Mouse (Mus musculus) forebrain, embryonic 11.5 days (tissue): ENCODE results near the gene Tex14. TPM values are rescaled to one million over a fixed set of nuclear protein-coding genes. Genes with fewer than 3 reads are reported as not detected.

ENCODE experiments used
- ATAC-seq: fragments of 200-750 bp; cut with Nextera tagmentation; replicated peaks from 2 replicates; pipeline ENCODE4 v1.8.0; 2017; ENCODE audit warnings: moderate TSS enrichment; ENCODE audit not compliant: low FRiP score
- DNase-seq: peaks from one replicate; pipeline ENCODE4 v3.0.0-alpha.2; 2017; ENCODE audit warnings: low spot score
- H3K27ac ChIP-seq: fragments of 300-500 bp; sonication (generic); 2 replicates; pipeline ENCODE4 v1.5.1; 2014; ENCODE audit warnings: low read depth, low read length
- H3K27me3 ChIP-seq: fragments of 300-500 bp; sonication (generic); 2 replicates; pipeline ENCODE4 v1.6.1; 2014; ENCODE audit warnings: mild to moderate bottlenecking, low read length, mixed read lengths; ENCODE audit not compliant: control insufficient read depth, insufficient read depth
- H3K36me3 ChIP-seq: fragments of 300-500 bp; sonication (generic); 2 replicates; pipeline ENCODE4 v1.6.1; 2014; ENCODE audit warnings: mild to moderate bottlenecking, low read length, moderate library complexity, mixed read lengths; ENCODE audit not compliant: control insufficient read depth, insufficient read depth
- H3K4me1 ChIP-seq: fragments of 300-500 bp; sonication (generic); replicated peaks from 2 replicates; pipeline ENCODE4 v1.6.1; 2014; ENCODE audit warnings: low read length, mixed read lengths; ENCODE audit not compliant: control insufficient read depth, insufficient read depth
- H3K4me2 ChIP-seq: fragments of 300-500 bp; sonication (generic); 2 replicates; pipeline ENCODE4 v1.6.1; 2014; ENCODE audit warnings: low read depth, mild to moderate bottlenecking, low read length, moderate library complexity, mixed read lengths; ENCODE audit not compliant: severe bottlenecking
- H3K4me3 ChIP-seq: fragments of 300-500 bp; sonication (generic); 2 replicates; pipeline ENCODE4 v1.5.1; 2014; ENCODE audit warnings: low read depth, low read length
- H3K9ac ChIP-seq: fragments of 300-500 bp; sonication (generic); 2 replicates; pipeline ENCODE4 v1.6.1; 2014; ENCODE audit warnings: low read length
- H3K9me3 ChIP-seq: fragments of 300-500 bp; sonication (generic); 2 replicates; pipeline ENCODE4 v1.6.1; 2016; ENCODE audit warnings: low read length, mixed read lengths; ENCODE audit not compliant: control insufficient read depth
- WGBS: fragments of 180-500 bp; shearing (Covaris S2); extraction: QIAGEN DNeasy Blood & Tissue Kit; methylation state at CpG from one replicate; pipeline ENCODE4 v1.1.7; 2014; 5-methylcytosine and 5-hydroxymethylcytosine counted together
- polyA plus RNA-seq: library from polyadenylated mRNA; unstranded; fragments of >200 nt; fragmentation: Nextera tagmentation; extraction: Ambion mirVana; gene quantifications from 2 replicates; pipeline ENCODE4 v1.2.1, GENCODE M21; 2014

Tex14 gene
- 0.33 and 0.61 TPM in 2 replicates for polyA plus RNA-seq

GRCm38 (mm10) chr11:87404876-87405275, at the start of gene Tex14, which contains the start of gene Rad51c:
TSS of gene Tex14 (plus strand) at chr11:87405065.
TSS of gene Rad51c (minus strand) at chr11:87404954.
- peak; percentile 55 for ATAC-seq

DNA sequence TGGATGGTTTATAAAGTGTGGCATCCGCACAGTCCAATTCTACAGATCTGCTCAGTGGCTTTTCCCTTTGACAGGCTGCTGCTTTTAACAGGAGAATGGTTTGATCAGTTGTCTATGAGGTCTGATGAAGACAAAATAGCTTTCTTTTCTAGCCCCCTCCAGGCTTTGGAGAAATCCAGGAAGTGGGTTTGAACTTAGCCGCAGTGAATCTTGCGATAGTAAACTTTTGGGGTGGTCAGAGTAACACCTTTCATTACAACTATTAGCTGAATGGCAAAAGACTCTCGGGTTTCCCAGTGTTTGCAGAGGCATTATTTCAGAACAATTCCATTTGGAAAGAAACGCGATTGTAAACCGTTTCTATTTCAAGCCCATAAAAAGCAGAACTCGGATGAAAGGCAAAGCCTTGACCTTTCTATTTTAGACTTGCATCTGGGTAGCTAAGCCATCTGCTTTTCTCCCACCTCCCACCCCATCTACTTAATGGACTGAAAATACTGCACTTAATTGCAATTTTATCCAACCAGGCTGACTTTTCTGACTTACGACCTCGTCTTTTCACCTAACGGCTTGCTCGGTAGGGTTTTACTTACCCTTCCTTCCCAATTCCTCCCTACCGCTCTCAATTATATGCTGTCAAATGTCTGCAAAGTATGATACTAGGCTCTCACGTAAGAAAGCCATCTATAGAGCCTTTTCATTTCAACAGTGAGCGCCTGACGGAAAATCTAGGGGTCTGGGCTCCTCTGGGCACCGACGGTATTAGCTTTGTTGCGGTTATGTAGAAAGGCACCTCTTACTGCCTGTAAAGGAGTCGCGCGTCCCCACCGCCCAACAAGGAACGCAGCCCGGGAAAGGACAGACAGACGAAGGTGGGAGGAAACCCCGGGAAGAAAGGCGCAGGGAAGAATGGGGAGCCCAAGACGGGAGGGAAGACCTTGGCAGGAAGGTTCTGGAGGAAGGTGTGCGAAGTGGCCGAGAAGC, 47.3 kb upstream of the Tex14 start:
- WGBS: 7% methylated on average over 29 of the region's 31 CpGs
- DNase-seq (no peak), ATAC-seq (no peak)
- Histone ChIP-seq H3K4me2 (peak overlapping the region; percentile 45), H3K4me3 (peak overlapping the region; percentile 87), H3K9me3 (no peaks in the 10 kb centered on the region), H3K36me3 (no peaks in the 10 kb centered on the region; the same call in 1 of the 2 replicates), H3K27me3 (no peaks in the 10 kb centered on the region), H3K27ac (no peak overlapping the region), H3K4me1 (peaks cover 2% of the 10 kb centered on the region; the same call in 1 of the 2 replicates), H3K9ac (peak overlapping the region; percentile 87)

More at GRCm38 (mm10) chr11:87404876-87405275, at the start of gene Tex14, which contains the start of gene Rad51c:
- peaks cover 5% of the 10 kb centered on the region; the same call in 1 of the 2 replicates for H3K4me1 ChIP-seq
- peak within 1 kb of the TSS; percentile 85 for H3K27ac ChIP-seq
- peak within 1 kb of the TSS; percentile 76 for H3K9ac ChIP-seq
- no peaks in the 10 kb centered on the region for H3K36me3 ChIP-seq
- H3K4me3 ChIP-seq: peak within 1 kb of the TSS; percentile 50
- H3K9me3 ChIP-seq: no peaks in the 10 kb centered on the region
- WGBS: 78% methylated on average over 27 of the region's 27 CpGs
- DNase-seq: peak; percentile 67
- peak within 1 kb of the TSS; percentile 61 for H3K4me2 ChIP-seq
- no peaks in the 10 kb centered on the region for H3K27me3 ChIP-seq

DNA sequence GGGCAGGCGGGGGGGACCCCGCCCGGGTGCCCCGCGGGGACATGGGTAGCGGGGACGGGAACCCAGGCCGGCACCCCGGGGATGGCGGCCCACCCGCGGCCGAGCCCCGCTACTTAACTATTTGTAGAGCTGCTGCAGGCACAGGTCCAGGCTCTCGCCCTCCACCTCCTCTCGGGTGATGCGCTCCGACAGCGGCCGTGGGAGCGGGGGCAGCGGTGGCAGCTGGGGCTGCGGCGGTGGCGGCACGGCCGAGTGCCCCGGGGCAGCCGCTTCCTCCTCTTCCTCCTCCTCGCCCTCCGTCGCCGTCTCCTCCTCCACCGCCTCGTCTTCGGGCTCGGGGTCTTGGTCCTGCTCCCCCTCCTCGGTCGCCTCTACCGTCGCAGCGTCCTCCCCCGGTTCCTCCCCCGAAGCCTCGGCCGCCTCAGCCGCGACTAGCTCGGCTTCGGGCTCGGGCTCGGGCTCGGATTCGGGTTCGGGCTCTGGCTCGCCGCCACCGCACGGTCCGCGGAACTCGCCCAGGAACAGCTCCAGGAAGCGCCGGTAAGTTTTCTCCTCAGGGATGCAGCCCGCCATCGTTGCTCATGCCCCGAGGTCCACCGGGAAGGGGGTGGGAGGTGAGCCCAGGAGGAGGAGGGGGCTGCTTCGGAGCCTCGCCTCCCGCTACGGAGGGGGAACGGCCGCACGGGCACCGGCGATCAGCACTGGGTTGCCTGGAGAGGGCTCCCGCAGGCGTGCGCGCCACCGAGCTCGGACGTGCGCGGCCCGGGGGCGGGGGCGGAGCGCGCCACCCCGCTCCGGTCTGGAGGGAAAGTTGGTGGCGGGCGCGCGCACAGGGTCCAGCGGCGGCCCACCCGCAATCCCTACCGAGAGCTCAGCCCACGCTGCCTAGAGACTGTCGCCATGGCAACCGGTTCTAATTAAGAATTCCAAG, 46.3 kb upstream of the Tex14 start, which contains the start of gene Ppm1e:
Gene Ppm1e (minus strand): TSS at position 693 of the 931 bp plus-strand sequence.
- Histone ChIP-seq H3K4me1 (peaks cover 2% of the 10 kb centered on the region; the same call in 1 of the 2 replicates), H3K36me3 (no peaks in the 10 kb centered on the region; the same call in 1 of the 2 replicates), H3K4me3 (peak within 1 kb of the TSS; percentile 87), H3K9ac (peak within 1 kb of the TSS; percentile 87), H3K27ac (peak within 1 kb of the TSS; percentile 57; the same call in 1 of the 2 replicates), H3K9me3 (no peaks in the 10 kb centered on the region), H3K27me3 (no peaks in the 10 kb centered on the region), H3K4me2 (peak within 1 kb of the TSS; percentile 45)
- DNase-seq (peak; percentile 95), ATAC-seq (peak; percentile 96)
- WGBS: under 1% methylated on average over 79 of the region's 104 CpGs

- ATAC-seq (no peak), DNase-seq (no peak)
- Histone ChIP-seq H3K36me3 (no peaks in the 10 kb centered on the region; the same call in 1 of the 2 replicates), H3K9me3 (no peaks in the 10 kb centered on the region), H3K4me1 (peaks cover 2% of the 10 kb centered on the region; the same call in 1 of the 2 replicates), H3K4me3 (peak overlapping the region; percentile 87), H3K27ac (no peak overlapping the region), H3K4me2 (peak overlapping the region; percentile 45; the same call in 1 of the 2 replicates), H3K9ac (peak overlapping the region; percentile 87; the same call in 1 of the 2 replicates), H3K27me3 (no peaks in the 10 kb centered on the region)
- 17% methylated on average over 10 of the region's 10 CpGs for WGBS
These were observed 45.6 kb upstream of the Tex14 start for GRCm38 (mm10) chr11:87359262-87359612.

GRCm38 (mm10) chr11:87365120-87365519, 39.7 kb upstream of the Tex14 start:
- H3K4me3 ChIP-seq: no peak overlapping the region
- H3K27ac ChIP-seq: no peak overlapping the region
- H3K27me3 ChIP-seq: no peaks in the 10 kb centered on the region
- ATAC-seq (no peak), DNase-seq (no peak)
- H3K4me2 ChIP-seq: no peak overlapping the region
- H3K36me3 ChIP-seq: no peaks in the 10 kb centered on the region
- H3K4me1 ChIP-seq: no peaks in the 10 kb centered on the region
- H3K9me3 ChIP-seq: no peaks in the 10 kb centered on the region
- H3K9ac ChIP-seq: no peak overlapping the region
- WGBS: 90% methylated on average over 5 of the region's 5 CpGs

- ATAC-seq (no peak), DNase-seq (no peak)
- H3K9me3 ChIP-seq: no peaks in the 10 kb centered on the region
- H3K27ac ChIP-seq: no peak overlapping the region
- H3K4me2 ChIP-seq: no peak overlapping the region
- H3K9ac ChIP-seq: no peak overlapping the region
- H3K4me1 ChIP-seq: no peaks in the 10 kb centered on the region
- H3K27me3 ChIP-seq: no peaks in the 10 kb centered on the region
- 91% methylated on average over 7 of the region's 7 CpGs for WGBS
- H3K36me3 ChIP-seq: no peaks in the 10 kb centered on the region
- no peak overlapping the region for H3K4me3 ChIP-seq
These were observed 37.8 kb upstream of the Tex14 start for GRCm38 (mm10) chr11:87367061-87367460.

- whole genome bisulfite sequencing: 79% methylated on average over 9 of the region's 9 CpGs
- no peak overlapping the region for H3K9ac ChIP-seq
These were observed 36.8 kb upstream of the Tex14 start for GRCm38 (mm10) chr11:87367865-87368580.

More at GRCm38 (mm10) chr11:87367865-87368580, 36.8 kb upstream of the Tex14 start:
- no peak overlapping the region for H3K4me2 ChIP-seq
- no peak overlapping the region for H3K27ac ChIP-seq
- no peak overlapping the region for H3K4me3 ChIP-seq
- no peaks in the 10 kb centered on the region for H3K4me1 ChIP-seq
- no peak for DNase-seq
- H3K27me3 ChIP-seq: no peaks in the 10 kb centered on the region
- no peak for ATAC-seq
- H3K36me3 ChIP-seq: no peaks in the 10 kb centered on the region
- H3K9me3 ChIP-seq: no peaks in the 10 kb centered on the region
